Mouse (Mus musculus) hindbrain, embryonic 11.5 days (tissue): ENCODE results near the gene Myo15b. TPM values are rescaled to one million over a fixed set of nuclear protein-coding genes. Genes with fewer than 3 reads are reported as not detected.

ENCODE experiments used
- ATAC-seq: fragments of 200-750 bp; cut with Nextera tagmentation; 2 replicates; pipeline ENCODE4 v1.8.0; 2017; ENCODE audit warnings: mild to moderate bottlenecking, moderate TSS enrichment, moderate library complexity; ENCODE audit not compliant: low FRiP score
- DNase-seq: peaks from one replicate; pipeline ENCODE4 v3.0.0-alpha.2; 2015; ENCODE audit warnings: low spot score
- H3K27ac ChIP-seq: fragments of 300-500 bp; sonication (generic); 2 replicates; pipeline ENCODE4 v1.5.1; 2014; ENCODE audit warnings: mild to moderate bottlenecking, low read depth, low read length
- H3K27me3 ChIP-seq: fragments of 300-500 bp; sonication (generic); 2 replicates; pipeline ENCODE4 v1.6.1; 2014; ENCODE audit warnings: mild to moderate bottlenecking, low read length, moderate library complexity, mixed read lengths; ENCODE audit not compliant: control insufficient read depth, insufficient read depth
- H3K36me3 ChIP-seq: fragments of 300-500 bp; sonication (generic); 2 replicates; pipeline ENCODE4 v1.6.1; 2014; ENCODE audit warnings: mild to moderate bottlenecking, low read length, moderate library complexity, mixed read lengths; ENCODE audit not compliant: control insufficient read depth, insufficient read depth
- H3K4me1 ChIP-seq: fragments of 300-500 bp; sonication (generic); replicated peaks from 2 replicates; pipeline ENCODE4 v1.6.1; 2014; ENCODE audit warnings: low read length, mixed read lengths; ENCODE audit not compliant: control insufficient read depth, insufficient read depth
- H3K4me2 ChIP-seq: fragments of 300-500 bp; sonication (generic); replicated peaks from 2 replicates; pipeline ENCODE4 v1.6.1; 2014; ENCODE audit warnings: mild to moderate bottlenecking, low read depth, low read length
- H3K4me3 ChIP-seq: fragments of 300-500 bp; sonication (generic); 2 replicates; pipeline ENCODE4 v1.5.1; 2014; ENCODE audit warnings: low read depth, low read length
- H3K9ac ChIP-seq: fragments of 300-500 bp; sonication (generic); 2 replicates; pipeline ENCODE4 v1.6.1; 2014; ENCODE audit warnings: low read depth, low read length
- H3K9me3 ChIP-seq: fragments of 300-500 bp; sonication (generic); 2 replicates; pipeline ENCODE4 v1.6.1; 2016; ENCODE audit warnings: low read length; ENCODE audit not compliant: control insufficient read depth
- WGBS: fragments of 180-500 bp; shearing (Covaris S2); extraction: QIAGEN DNeasy Blood & Tissue Kit; methylation state at CpG from one replicate; pipeline ENCODE4 v1.1.7; 2014; 5-methylcytosine and 5-hydroxymethylcytosine counted together
- polyA plus RNA-seq: library from polyadenylated mRNA; unstranded; fragments of >200 nt; fragmentation: Nextera tagmentation; extraction: Ambion mirVana; gene quantifications from 2 replicates; pipeline ENCODE4 v1.2.1, GENCODE M21; 2014

Gene Myo15b
- polyA plus RNA-seq, 1 experiment from 2014 or later, result 0.09 TPM

DNA sequence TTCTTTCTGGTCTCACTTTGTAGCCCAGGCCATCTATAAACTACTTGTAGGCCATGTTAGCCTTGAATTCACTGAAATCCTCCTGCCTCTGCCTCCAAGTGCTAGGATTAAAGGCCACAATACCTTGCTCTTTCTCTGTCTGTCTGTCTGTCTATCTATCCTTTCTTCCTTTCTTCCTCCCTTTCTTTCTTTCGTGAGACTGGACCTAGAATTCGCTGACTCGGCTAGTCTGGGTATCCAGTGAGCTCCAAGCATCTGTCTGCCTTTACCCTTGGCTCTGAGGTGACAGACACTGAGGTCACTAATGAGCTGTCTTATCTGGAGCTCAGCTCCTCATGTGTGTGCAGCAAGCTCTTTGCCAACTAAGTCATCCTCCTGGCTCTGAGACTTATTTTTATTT, 17.7 kb downstream of the Myo15b start:
- Histone ChIP-seq H3K9me3 (no peaks in the 10 kb centered on the region), H3K36me3 (no peaks in the 10 kb centered on the region), H3K4me2 (no peak overlapping the region), H3K27ac (no peak overlapping the region), H3K27me3 (no peaks in the 10 kb centered on the region), H3K4me1 (no peaks in the 10 kb centered on the region), H3K9ac (no peak overlapping the region), H3K4me3 (no peak overlapping the region)
- WGBS, result 89% methylated on average over 3 of the region's 3 CpGs
- no peak for ATAC-seq
- no peak for DNase-seq

DNA sequence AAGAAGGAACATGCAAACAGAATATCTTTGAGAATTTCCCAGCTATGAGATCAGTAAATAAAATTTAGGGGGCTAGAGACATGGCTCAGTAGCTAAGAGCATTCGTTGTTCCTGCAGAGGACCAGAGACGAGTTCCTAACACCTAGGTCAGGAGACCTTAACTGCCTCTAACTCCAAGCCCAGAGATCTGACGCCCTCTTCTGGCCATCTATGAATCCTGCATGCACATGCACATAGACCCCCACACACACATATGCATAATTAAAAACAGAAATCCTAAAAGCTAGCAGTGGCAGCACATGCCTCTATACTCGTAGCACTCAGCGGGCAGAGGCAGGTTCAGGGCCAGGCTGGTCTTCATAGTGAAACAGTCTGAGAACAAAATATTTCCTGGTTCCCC, 18.2 kb downstream of the Myo15b start:
- H3K4me2 ChIP-seq, result no peak overlapping the region
- ATAC-seq (no peak), DNase-seq (no peak)
- no peaks in the 10 kb centered on the region for H3K9me3 ChIP-seq
- H3K27ac ChIP-seq, result no peak overlapping the region
- no peaks in the 10 kb centered on the region for H3K27me3 ChIP-seq
- WGBS, result 80% methylated on average over 5 of the region's 5 CpGs
- no peak overlapping the region for H3K9ac ChIP-seq
- no peak overlapping the region for H3K4me3 ChIP-seq
- H3K4me1 ChIP-seq, result no peaks in the 10 kb centered on the region
- no peaks in the 10 kb centered on the region for H3K36me3 ChIP-seq

DNA sequence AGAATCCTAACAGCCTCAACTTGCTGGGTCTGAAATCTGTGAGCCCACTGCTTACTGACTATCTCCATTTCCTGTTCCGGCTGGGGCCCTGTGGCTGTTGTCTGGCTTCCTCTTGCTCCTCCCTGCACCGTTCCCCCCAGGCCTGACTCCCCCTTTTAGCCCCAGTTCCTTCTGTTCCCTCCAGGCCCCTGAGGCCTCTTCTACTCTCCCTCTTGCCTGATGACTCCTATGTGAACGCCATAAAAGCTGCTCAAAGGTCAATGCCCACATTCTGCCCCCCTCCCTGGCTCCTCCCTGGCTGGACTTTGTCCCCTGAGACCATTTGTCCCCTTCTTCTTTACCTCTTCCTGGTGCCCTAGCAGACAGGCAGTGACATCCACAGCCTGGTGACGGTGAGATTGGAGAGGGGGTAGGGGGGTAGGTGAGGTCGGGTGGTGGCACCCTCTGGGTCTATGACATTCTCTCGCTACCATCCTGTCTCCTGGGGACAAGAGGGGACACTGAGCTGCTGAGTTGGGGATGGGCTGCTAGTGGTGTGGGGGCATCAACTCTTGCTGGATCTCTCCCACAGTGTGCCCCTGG, 19.1 kb downstream of the Myo15b start:
- Histone ChIP-seq H3K9me3 (no peaks in the 10 kb centered on the region), H3K4me3 (no peak overlapping the region), H3K27ac (no peak overlapping the region), H3K9ac (no peak overlapping the region), H3K4me1 (no peaks in the 10 kb centered on the region), H3K27me3 (no peaks in the 10 kb centered on the region), H3K36me3 (no peaks in the 10 kb centered on the region), H3K4me2 (no peak overlapping the region)
- DNase-seq (no peak), ATAC-seq (no peak)
- WGBS, result 67% methylated on average over 6 of the region's 6 CpGs

DNA sequence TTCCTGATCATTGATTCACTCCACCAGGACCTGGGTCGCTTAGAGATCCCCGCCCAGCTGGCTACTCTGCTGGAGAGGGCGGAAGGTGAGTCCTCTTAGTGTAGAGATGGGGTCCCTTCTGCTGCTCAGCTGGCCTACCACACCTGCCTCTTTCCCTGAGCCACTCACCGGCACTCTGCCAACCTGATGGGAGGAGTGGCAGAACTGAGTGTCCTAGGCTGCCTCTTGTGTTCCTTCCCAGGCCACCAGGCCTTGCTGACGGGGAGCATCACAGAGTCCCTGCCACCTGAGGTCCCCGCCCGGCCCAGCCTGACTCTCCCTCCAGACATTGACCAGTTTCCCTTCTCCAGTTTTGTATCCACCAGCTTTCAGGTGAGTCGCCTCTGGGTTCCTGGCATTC, 19.9 kb downstream of the Myo15b start:
- H3K27ac ChIP-seq, result no peak overlapping the region
- 80% methylated on average over 8 of the region's 8 CpGs for WGBS

DNA sequence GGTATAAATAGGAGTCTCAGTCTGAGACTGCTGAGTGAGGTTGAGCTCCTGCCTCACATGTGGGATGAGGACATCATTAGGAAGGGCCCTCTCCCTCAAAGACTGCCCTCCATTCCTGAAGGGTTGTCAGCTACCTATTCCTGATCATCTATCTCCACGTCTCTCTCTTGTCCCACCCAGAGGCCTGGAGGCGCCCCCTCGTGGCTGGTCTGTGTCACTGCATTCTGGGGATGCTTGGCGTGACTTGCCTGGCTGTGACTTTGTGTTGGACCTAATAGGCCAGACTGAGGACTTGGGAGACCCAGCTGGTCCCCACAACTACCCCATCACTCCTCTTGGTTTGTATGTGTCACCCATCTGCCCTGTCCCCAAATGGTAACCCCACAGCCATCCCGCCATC, 22.8 kb downstream of the Myo15b start:
- H3K4me3 ChIP-seq, result no peak overlapping the region
- no peak overlapping the region for H3K4me2 ChIP-seq
- no peaks in the 10 kb centered on the region; the same call in 1 of the 2 replicates for H3K27me3 ChIP-seq
- no peaks in the 10 kb centered on the region for H3K36me3 ChIP-seq
- WGBS, result 21% methylated on average over 5 of the region's 5 CpGs
- H3K9me3 ChIP-seq, result no peaks in the 10 kb centered on the region
- DNase-seq, result peak; percentile 49
- H3K4me1 ChIP-seq, result no peaks in the 10 kb centered on the region
- no peak for ATAC-seq
- H3K27ac ChIP-seq, result no peak overlapping the region
- H3K9ac ChIP-seq, result no peak overlapping the region

More for the DNA sequence above, 19.9 kb downstream of the Myo15b start:
- no peak overlapping the region for H3K9ac ChIP-seq
- H3K27me3 ChIP-seq, result no peaks in the 10 kb centered on the region; the same call in 1 of the 2 replicates
- no peak overlapping the region for H3K4me3 ChIP-seq
- no peaks in the 10 kb centered on the region for H3K9me3 ChIP-seq
- no peak overlapping the region for H3K4me2 ChIP-seq
- DNase-seq, result no peak
- no peaks in the 10 kb centered on the region for H3K36me3 ChIP-seq
- ATAC-seq, result no peak
- H3K4me1 ChIP-seq, result no peaks in the 10 kb centered on the region

DNA sequence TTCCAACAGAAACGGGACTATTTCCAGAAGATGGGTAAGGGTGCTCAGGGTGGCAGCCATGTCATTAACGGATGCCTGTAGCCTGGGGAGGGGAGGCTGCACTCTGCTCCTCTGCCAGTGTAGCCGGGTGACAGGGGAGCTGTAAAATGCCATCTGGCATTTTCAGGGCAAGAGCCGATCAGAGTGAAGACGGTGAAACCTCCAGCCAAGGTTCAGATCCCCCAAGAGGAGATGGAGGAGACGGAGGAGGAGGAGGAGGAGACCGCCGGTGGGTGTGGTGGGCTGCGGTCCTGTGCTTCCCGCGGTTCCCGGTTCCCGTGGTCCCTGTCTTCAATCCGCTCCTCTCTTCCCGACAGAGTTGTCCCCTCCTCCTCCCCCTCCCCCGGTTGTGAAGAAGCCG, 25.0 kb downstream of the Myo15b start:
- H3K9ac ChIP-seq, result no peak overlapping the region
- no peaks in the 10 kb centered on the region; the same call in 1 of the 2 replicates for H3K27me3 ChIP-seq
- no peaks in the 10 kb centered on the region for H3K4me1 ChIP-seq
- H3K4me3 ChIP-seq, result no peak overlapping the region
- ATAC-seq (no peak), DNase-seq (no peak)
- no peaks in the 10 kb centered on the region for H3K9me3 ChIP-seq
- no peaks in the 10 kb centered on the region for H3K36me3 ChIP-seq
- no peak overlapping the region for H3K27ac ChIP-seq
- WGBS, result 30% methylated on average over 14 of the region's 17 CpGs
- H3K4me2 ChIP-seq, result no peak overlapping the region

DNA sequence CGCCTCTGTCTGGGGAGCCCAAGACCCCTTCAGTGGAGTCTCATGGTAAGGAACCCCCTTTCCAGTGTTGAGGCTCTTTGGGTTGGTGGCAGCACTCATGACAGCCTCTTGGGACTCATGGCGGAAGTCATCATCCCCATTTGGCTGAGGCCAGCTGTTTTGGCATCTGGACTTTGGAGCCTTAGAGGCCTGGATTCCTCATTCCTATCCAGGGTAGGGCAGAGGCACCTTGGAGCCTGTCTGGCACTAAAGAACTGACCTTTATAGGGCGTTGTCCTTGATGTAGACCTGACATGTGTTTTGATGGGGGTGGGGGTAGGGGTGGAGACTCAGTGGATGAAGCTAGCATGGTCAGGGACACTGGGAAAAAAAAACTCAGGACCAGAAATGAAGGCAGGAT, 26.2 kb downstream of the Myo15b start:
- no peak overlapping the region for H3K27ac ChIP-seq
- H3K27me3 ChIP-seq, result no peaks in the 10 kb centered on the region; the same call in 1 of the 2 replicates
- DNase-seq, result no peak
- H3K4me1 ChIP-seq, result no peaks in the 10 kb centered on the region
- no peak overlapping the region for H3K9ac ChIP-seq
- H3K36me3 ChIP-seq, result no peaks in the 10 kb centered on the region
- no peak for ATAC-seq
- no peaks in the 10 kb centered on the region for H3K9me3 ChIP-seq
- no peak overlapping the region for H3K4me2 ChIP-seq
- no peak overlapping the region for H3K4me3 ChIP-seq
- 91% methylated on average over 3 of the region's 3 CpGs for WGBS

DNA sequence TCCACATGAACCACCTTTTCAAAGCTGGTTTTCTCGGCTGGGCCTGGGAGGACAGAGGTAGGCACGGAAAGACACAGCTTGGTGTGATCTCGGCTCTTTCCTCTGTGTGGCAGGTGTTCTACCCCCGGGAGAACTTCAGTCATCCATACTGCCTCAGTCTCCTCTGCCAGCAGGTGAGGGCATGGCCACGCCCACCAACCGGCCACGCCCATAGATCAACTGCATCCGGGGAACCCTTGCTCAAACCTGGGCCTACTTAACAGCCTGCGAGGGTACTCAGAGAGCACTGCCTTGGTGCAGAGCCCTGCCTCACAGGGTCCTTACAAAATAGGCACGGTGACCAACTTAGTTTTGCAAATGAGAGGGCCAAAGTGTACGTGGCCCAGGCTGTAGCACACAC, 27.1 kb downstream of the Myo15b start:
- no peaks in the 10 kb centered on the region for H3K36me3 ChIP-seq
- DNase-seq (no peak), ATAC-seq (no peak)
- no peak overlapping the region for H3K9ac ChIP-seq
- no peaks in the 10 kb centered on the region; the same call in 1 of the 2 replicates for H3K27me3 ChIP-seq
- H3K4me1 ChIP-seq, result no peaks in the 10 kb centered on the region
- H3K9me3 ChIP-seq, result no peaks in the 10 kb centered on the region
- 79% methylated on average over 11 of the region's 11 CpGs for WGBS
- H3K4me2 ChIP-seq, result no peak overlapping the region
- H3K4me3 ChIP-seq, result no peak overlapping the region
- no peak overlapping the region for H3K27ac ChIP-seq

DNA sequence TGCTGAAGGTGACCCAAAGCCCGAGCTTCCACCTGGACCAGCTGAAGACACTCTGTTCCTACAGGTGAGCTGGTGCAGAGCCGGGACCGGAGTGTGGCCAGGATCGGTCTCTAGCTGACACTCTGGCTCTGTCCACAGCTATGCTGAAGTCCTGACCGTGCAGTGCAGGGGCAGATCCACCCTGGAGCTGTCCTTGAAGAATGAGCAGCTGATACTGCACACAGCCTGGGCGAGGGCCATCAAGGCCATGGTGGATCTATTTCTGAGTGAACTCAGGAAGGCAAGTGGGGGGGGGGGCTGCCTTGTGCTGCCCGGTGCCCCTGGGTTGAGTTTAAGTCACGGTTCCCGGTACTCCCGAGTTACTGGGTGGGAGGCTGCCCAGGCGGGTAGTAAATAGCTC, 28.2 kb downstream of the Myo15b start:
- H3K9me3 ChIP-seq, result no peaks in the 10 kb centered on the region
- ATAC-seq (no peak), DNase-seq (no peak)
- 90% methylated on average over 11 of the region's 11 CpGs for WGBS
- H3K4me3 ChIP-seq, result no peak overlapping the region
- H3K4me1 ChIP-seq, result no peaks in the 10 kb centered on the region
- no peak overlapping the region for H3K4me2 ChIP-seq
- H3K36me3 ChIP-seq, result no peaks in the 10 kb centered on the region
- no peak overlapping the region for H3K27ac ChIP-seq
- H3K9ac ChIP-seq, result no peak overlapping the region
- H3K27me3 ChIP-seq, result no peaks in the 10 kb centered on the region; the same call in 1 of the 2 replicates
